ENCODE assay signal across 25 mouse cellular contexts in genomic region chr5:73455307-73455687, GRCm38 (mm10). TPM values are rescaled to one million over a fixed set of nuclear protein-coding genes. Genes with fewer than 3 reads are reported as not detected.
"Had no signal": no experiment of that assay in that cellular context is flagged by ENCODE, and none has a peak within 500 bp of the region (broad histone marks: within the 10 kb centered on the region; RNA-seq: fewer than 3 reads in every experiment).

No protein-coding gene starts in this region.

- H3K36me3 ChIP-seq: liver, embryonic 12.5 days; midbrain, embryonic 10.5 days; midbrain, embryonic 12.5 days; neural tube, embryonic 13.5 days; neural tube, embryonic 15.5 days had no signal

- H3K27me3 ChIP-seq: liver, embryonic 12.5 days; midbrain, embryonic 12.5 days; neural tube, embryonic 13.5 days; neural tube, embryonic 15.5 days had no signal

- H3K27ac ChIP-seq: liver, embryonic 12.5 days; liver, embryonic 14.5 days; midbrain, embryonic 10.5 days; midbrain, embryonic 12.5 days; neural tube, embryonic 13.5 days; neural tube, embryonic 15.5 days had no signal

- H3K9me3 ChIP-seq: liver, embryonic 12.5 days; midbrain, embryonic 10.5 days; midbrain, embryonic 12.5 days; neural tube, embryonic 13.5 days; neural tube, embryonic 15.5 days had no signal

- H3K4me2 ChIP-seq: liver, embryonic 12.5 days; midbrain, embryonic 12.5 days; neural tube, embryonic 13.5 days; neural tube, embryonic 15.5 days had no signal

- H3K9ac ChIP-seq: liver, embryonic 12.5 days; liver, embryonic 14.5 days; midbrain, embryonic 12.5 days; neural tube, embryonic 13.5 days; neural tube, embryonic 15.5 days had no signal

- H3K4me1 ChIP-seq: liver, embryonic 12.5 days; midbrain, embryonic 10.5 days; midbrain, embryonic 12.5 days; neural tube, embryonic 15.5 days had no signal

- DNase-seq: lung, adult 2 months; lung, postnatal 14 days; lung, postnatal 36 days; midbrain, embryonic 14.5 days; retina, postnatal 1 day; right cerebral cortex, adult 18-20 months; right cerebral cortex, postnatal 25 days; right cerebral cortex, postnatal 4 days; spleen, adult 18-20 months; thymus, adult 18-20 months; thymus, postnatal 14 days; thymus, postnatal 36 days had no signal

- H3K4me3 ChIP-seq: liver, embryonic 12.5 days; midbrain, embryonic 10.5 days; midbrain, embryonic 12.5 days; myocyte; neural tube, embryonic 13.5 days; neural tube, embryonic 15.5 days had no signal

- ATAC-seq: liver, embryonic 12.5 days; midbrain, embryonic 16.5 days had no signal

RNA-seq across cellular contexts. Expression of gene Cwh43, which starts 49.4 kb away (rescaled TPM):
- total RNA-seq: megakaryocyte, adult 5-6 weeks; megakaryocyte-erythroid progenitor cell, adult 5-6 weeks had no signal
- polyA plus RNA-seq: liver, embryonic 12.5 days; liver, embryonic 14.5 days; liver, embryonic 16.5 days; midbrain, embryonic 10.5 days; neural tube, embryonic 11.5 days; stomach, embryonic 14.5 days had no signal
